Mouse (Mus musculus) hindbrain, embryonic 15.5 days (tissue): ENCODE measurements at regions not wholly inside any gene's neighbourhood (a gene's known extent, or its start where the extent isn't known, plus 50 kb on each side); places are given as distances from the start of the nearest gene placed in this dataset.

Experiments used
- ATAC-seq: fragments of 200-750 bp; cut with Nextera tagmentation; 2 replicates; pipeline ENCODE4 v1.8.0; 2017; ENCODE audit warnings: low read depth, moderate number of reproducible peaks, moderate TSS enrichment; ENCODE audit not compliant: low FRiP score
- H3K27ac ChIP-seq: fragments of 300-500 bp; sonication (generic); replicated peaks from 2 replicates; pipeline ENCODE4 v1.5.1; 2015; ENCODE audit warnings: mild to moderate bottlenecking, inconsistent platforms
- H3K27me3 ChIP-seq: fragments of 300-500 bp; sonication (generic); 2 replicates; pipeline ENCODE4 v1.6.1; 2015; ENCODE audit warnings: control low read depth, inconsistent platforms
- H3K36me3 ChIP-seq: fragments of 300-500 bp; sonication (generic); 2 replicates; pipeline ENCODE4 v1.6.1; 2015; ENCODE audit warnings: control low read depth, inconsistent platforms
- H3K4me1 ChIP-seq: fragments of 300-500 bp; sonication (generic); replicated peaks from 2 replicates; pipeline ENCODE4 v1.6.1; 2015; ENCODE audit warnings: control low read depth, inconsistent platforms
- H3K4me2 ChIP-seq: fragments of 300-500 bp; sonication (generic); 2 replicates; pipeline ENCODE4 v1.6.1; 2015; ENCODE audit warnings: moderate library complexity, mild to moderate bottlenecking, inconsistent platforms
- H3K4me3 ChIP-seq: fragments of 300-500 bp; sonication (generic); 2 replicates; pipeline ENCODE4 v1.5.1; 2015; ENCODE audit warnings: mild to moderate bottlenecking, inconsistent platforms
- H3K9ac ChIP-seq: fragments of 300-500 bp; sonication (generic); 2 replicates; pipeline ENCODE4 v1.6.1; 2015; ENCODE audit warnings: inconsistent platforms
- H3K9me3 ChIP-seq: fragments of 300-500 bp; sonication (generic); 2 replicates; pipeline ENCODE4 v1.6.1; 2016; ENCODE audit warnings: control low read depth, inconsistent platforms
- WGBS: fragments of 180-500 bp; shearing (Covaris S2); methylation state at CpG from one replicate; pipeline ENCODE4 v1.1.7; 2015; 5-methylcytosine and 5-hydroxymethylcytosine counted together

GRCm38 (mm10) chr1:113194116-113194812, 1329.5 kb upstream of the Dsel start:
- no peak overlapping the region for H3K9ac ChIP-seq
- no peak overlapping the region for H3K4me2 ChIP-seq
- no peaks in the 10 kb centered on the region for H3K27me3 ChIP-seq
- no peak overlapping the region for H3K4me3 ChIP-seq
- no peaks in the 10 kb centered on the region for H3K9me3 ChIP-seq
- H3K4me1 ChIP-seq, result no peaks in the 10 kb centered on the region
- ATAC-seq, result no peak
- no peaks in the 10 kb centered on the region for H3K36me3 ChIP-seq
- H3K27ac ChIP-seq, result no peak overlapping the region
- WGBS, result 69% methylated on average over 1 of the region's 1 CpGs

GRCm38 (mm10) chr1:113163173-113163572, 1298.5 kb upstream of the Dsel start:
- H3K9me3 ChIP-seq, result no peaks in the 10 kb centered on the region
- no peaks in the 10 kb centered on the region for H3K4me1 ChIP-seq
- no peaks in the 10 kb centered on the region for H3K27me3 ChIP-seq
- no peak overlapping the region for H3K27ac ChIP-seq
- H3K4me2 ChIP-seq, result no peak overlapping the region
- WGBS, result 93% methylated on average over 1 of the region's 1 CpGs
- no peak for ATAC-seq
- no peak overlapping the region for H3K4me3 ChIP-seq
- no peak overlapping the region for H3K9ac ChIP-seq
- no peaks in the 10 kb centered on the region for H3K36me3 ChIP-seq
